Mouse (Mus musculus) heart, postnatal 0 days (tissue): ENCODE results near the gene Klf14. TPM values are rescaled to one million over a fixed set of nuclear protein-coding genes. Genes with fewer than 3 reads are reported as not detected.

Experiments used
- ATAC-seq: fragments of 200-750 bp; cut with Nextera tagmentation; 2 replicates; pipeline ENCODE4 v1.8.0; 2017; ENCODE audit warnings: low read depth, moderate number of reproducible peaks, moderate library complexity; ENCODE audit not compliant: insufficient read depth
- DNase-seq: peaks from one replicate; pipeline ENCODE4 v3.0.0-alpha.2; 2016; ENCODE audit warnings: low spot score
- H3K27ac ChIP-seq: fragments of 300-500 bp; sonication (generic); 2 replicates; pipeline ENCODE4 v1.5.1; 2014; ENCODE audit warnings: low read depth, mild to moderate bottlenecking
- H3K27me3 ChIP-seq: fragments of 300-500 bp; sonication (generic); 2 replicates; pipeline ENCODE4 v1.6.1; 2014; ENCODE audit warnings: low read length, mixed read lengths; ENCODE audit not compliant: control insufficient read depth, insufficient read depth
- H3K36me3 ChIP-seq: fragments of 300-500 bp; sonication (generic); replicated peaks from 2 replicates; pipeline ENCODE4 v1.6.1; 2014; ENCODE audit warnings: low read length, mixed read lengths; ENCODE audit not compliant: control insufficient read depth, insufficient read depth
- H3K4me1 ChIP-seq: fragments of 300-500 bp; sonication (generic); 2 replicates; pipeline ENCODE4 v1.6.1; 2014; ENCODE audit warnings: antibody characterized with exemption; ENCODE audit not compliant: control insufficient read depth, insufficient read depth
- H3K4me2 ChIP-seq: fragments of 300-500 bp; sonication (generic); 2 replicates; pipeline ENCODE4 v1.6.1; 2014; ENCODE audit warnings: low read depth, mild to moderate bottlenecking, low read length, moderate library complexity
- H3K4me3 ChIP-seq: fragments of 300-500 bp; sonication (generic); 2 replicates; pipeline ENCODE4 v1.5.1; 2014; ENCODE audit warnings: low read depth, low read length
- H3K9ac ChIP-seq: fragments of 300-500 bp; sonication (generic); replicated peaks from 2 replicates; pipeline ENCODE4 v1.6.1; 2014; ENCODE audit warnings: low read depth, low read length, mixed read lengths
- H3K9me3 ChIP-seq: fragments of 300-500 bp; sonication (generic); replicated peaks from 2 replicates; pipeline ENCODE4 v1.6.1; 2016; ENCODE audit warnings: low read length; ENCODE audit not compliant: control insufficient read depth
- CTCF ChIP-seq: IDR thresholded peaks from 2 replicates; pipeline ENCODE4 v1.5.1; 2016; ENCODE audit warnings: antibody characterized with exemption, control low read depth, low read depth
- EP300 ChIP-seq: IDR thresholded peaks from 2 replicates; pipeline ENCODE4 v1.6.1; 2016; ENCODE audit warnings: antibody characterized with exemption, low read depth
- WGBS: fragments of 180-500 bp; shearing (Covaris S2); extraction: QIAGEN DNeasy Blood & Tissue Kit; methylation state at CpG from one replicate; pipeline ENCODE4 v1.1.7; 2014; 5-methylcytosine and 5-hydroxymethylcytosine counted together
- polyA plus RNA-seq: library from polyadenylated mRNA; unstranded; fragments of >200 nt; fragmentation: Nextera tagmentation; extraction: Ambion mirVana; gene quantifications from 2 replicates; pipeline ENCODE4 v1.2.1, GENCODE M21; 2015
- total RNA-seq: library from RNA; depleted of rRNA; stranded (reverse); fragments of >200 nt; gene quantifications from 2 replicates; pipeline ENCODE4 v1.2.3, GENCODE M21; 2014; ENCODE audit warnings: low replicate concordance; rRNA removed

The Klf14 gene
- total and polyA plus RNA-seq, 2 experiments from 2014 or later, result 0.73 to 1.4 TPM

DNA sequence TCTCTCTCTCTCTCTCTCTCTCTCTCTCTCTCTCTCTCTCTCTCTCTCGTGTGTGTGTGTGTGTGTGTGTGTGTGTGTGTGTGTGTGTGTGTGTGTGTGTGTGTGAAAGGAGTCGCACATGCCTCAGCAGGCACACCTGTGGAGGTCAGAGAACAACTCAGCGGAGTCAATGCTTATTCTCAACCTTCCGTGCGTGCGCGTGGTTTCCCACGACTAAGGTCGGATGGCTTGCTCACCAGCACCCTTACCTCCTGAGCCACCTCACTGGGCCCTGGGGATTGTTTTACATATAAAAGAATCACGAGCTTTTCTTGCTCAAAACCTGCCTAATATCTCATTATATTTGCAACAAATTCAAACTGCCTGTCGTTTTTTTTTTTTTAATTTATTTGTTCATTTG lies 37.1 kb downstream of the Klf14 start:
- Histone ChIP-seq H3K27me3 (no peaks in the 10 kb centered on the region), H3K4me3 (no peak overlapping the region), H3K4me2 (no peak overlapping the region; the same call in 1 of the 2 replicates), H3K9me3 (no peaks in the 10 kb centered on the region), H3K4me1 (no peaks in the 10 kb centered on the region), H3K9ac (no peak overlapping the region), H3K36me3 (no peaks in the 10 kb centered on the region), H3K27ac (no peak overlapping the region)
- no peak for TF ChIP-seq EP300
- TF ChIP-seq CTCF, result no peak
- WGBS, result 73% methylated on average over 10 of the region's 11 CpGs
- DNase-seq, result no peak
- ATAC-seq, result no peak

GRCm38 (mm10) chr6:30920834-30921675 lies 37.8 kb downstream of the Klf14 start:
- Histone ChIP-seq H3K4me1 (no peaks in the 10 kb centered on the region), H3K4me2 (peak overlapping the region; percentile 37), H3K27me3 (no peaks in the 10 kb centered on the region), H3K36me3 (no peaks in the 10 kb centered on the region), H3K4me3 (peak overlapping the region; percentile 25), H3K9ac (no peak overlapping the region), H3K9me3 (no peaks in the 10 kb centered on the region), H3K27ac (no peak overlapping the region)
- TF ChIP-seq EP300, result no peak
- no peak for TF ChIP-seq CTCF
- ATAC-seq, result no peak; the same call in 1 of the 2 replicates
- no peak for DNase-seq
- 45% methylated on average over 21 of the region's 21 CpGs for WGBS

DNA sequence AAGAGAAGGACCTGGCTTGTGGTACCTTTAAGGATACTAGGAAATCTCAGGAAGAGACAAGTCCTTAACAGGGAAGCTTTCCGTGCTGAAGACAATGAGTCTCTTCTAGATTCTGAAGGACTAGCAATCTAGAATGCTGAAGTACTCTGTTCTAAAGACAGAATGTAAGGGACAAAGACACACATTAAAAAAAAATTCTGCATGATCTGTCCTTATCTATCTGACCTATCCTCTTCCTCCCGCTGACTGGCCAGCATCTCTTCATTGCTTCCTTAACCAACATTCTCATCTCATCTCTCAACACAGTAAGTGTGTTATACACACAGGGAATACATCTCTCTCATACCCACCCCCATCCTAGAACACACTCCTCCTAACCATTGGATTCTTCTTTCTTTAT lies 43.4 kb downstream of the Klf14 start, which contains the start of gene Tsga13:
TSS of gene Tsga13 (minus strand) at position 101 of the 400 bp plus-strand sequence.
- H3K27ac ChIP-seq, result no peak within 1 kb of the TSS
- ATAC-seq (no peak), DNase-seq (no peak)
- H3K27me3 ChIP-seq, result no peaks in the 10 kb centered on the region
- H3K9me3 ChIP-seq, result no peaks in the 10 kb centered on the region
- no peak within 1 kb of the TSS for H3K4me3 ChIP-seq
- H3K9ac ChIP-seq, result no peak within 1 kb of the TSS
- no peaks in the 10 kb centered on the region for H3K36me3 ChIP-seq
- H3K4me1 ChIP-seq, result no peaks in the 10 kb centered on the region
- TF ChIP-seq EP300 (no peak), CTCF (no peak)
- H3K4me2 ChIP-seq, result no peak within 1 kb of the TSS
- 83% methylated on average over 2 of the region's 2 CpGs for WGBS

- Histone ChIP-seq H3K4me3 (no peak overlapping the region), H3K27me3 (no peaks in the 10 kb centered on the region), H3K36me3 (no peaks in the 10 kb centered on the region), H3K9me3 (no peaks in the 10 kb centered on the region), H3K4me2 (no peak overlapping the region), H3K9ac (no peak overlapping the region), H3K4me1 (no peaks in the 10 kb centered on the region), H3K27ac (no peak overlapping the region)
- no peak for DNase-seq
- ATAC-seq, result no peak
- no peak for TF ChIP-seq EP300
- TF ChIP-seq CTCF, result no peak
- WGBS, result 62% methylated on average over 3 of the region's 3 CpGs
Observed at GRCm38 (mm10) chr6:30907970-30908369, 50.9 kb downstream of the Klf14 start.

Other genes starting within 250 kb of the Klf14 start
- 717 and 1,330 TPM in 2 replicates for gene Mest, start 235.5 kb downstream of the Klf14 start, total RNA-seq
- 664 and 669 TPM in 2 replicates for gene Mest, start 235.5 kb downstream of the Klf14 start, polyA plus RNA-seq
- 41.5 and 48.4 TPM in 2 replicates for gene Copg2, start 62.3 kb downstream of the Klf14 start, total RNA-seq
- gene Copg2, start 62.3 kb downstream of the Klf14 start, polyA plus RNA-seq, result 17.6 and 19.9 TPM in 2 replicates
- not detected in 2 replicates for gene Tsga13, start 43.5 kb downstream of the Klf14 start, total RNA-seq
- gene Tsga13, start 43.5 kb downstream of the Klf14 start, polyA plus RNA-seq, result 0.20 TPM in 1 of 2 replicates, not detected in the other